Mouse (Mus musculus): ENCODE results near the gene Erich2.

The Erich2 gene

DNA sequence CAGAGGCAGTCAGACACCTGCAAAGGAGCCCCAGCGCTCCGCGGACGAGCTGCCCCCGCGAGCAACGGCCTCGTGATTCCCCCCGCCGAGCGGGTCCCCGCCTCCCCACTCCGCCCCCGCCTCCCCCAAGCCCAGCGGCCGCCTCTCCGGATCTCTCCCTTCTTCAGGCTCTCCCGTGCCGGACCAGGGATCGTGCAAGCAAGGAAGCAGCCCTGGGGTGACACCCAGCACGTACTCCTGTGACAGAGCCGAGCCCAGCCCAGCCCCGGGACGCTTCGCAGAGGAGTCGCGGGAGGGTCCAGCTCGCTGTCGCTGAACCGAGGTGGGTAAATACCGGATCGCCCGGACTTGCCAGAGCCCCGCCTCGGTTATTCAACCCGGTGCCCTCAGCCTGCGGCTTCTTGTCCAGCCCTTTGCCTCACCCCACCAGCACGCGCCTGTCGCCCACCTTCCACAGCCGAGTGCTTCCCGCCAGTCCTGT, 53.4 kb downstream of the Erich2 start:
- DNase-seq (ENCODE audit: low read depth, low spot score), result no peak

DNA sequence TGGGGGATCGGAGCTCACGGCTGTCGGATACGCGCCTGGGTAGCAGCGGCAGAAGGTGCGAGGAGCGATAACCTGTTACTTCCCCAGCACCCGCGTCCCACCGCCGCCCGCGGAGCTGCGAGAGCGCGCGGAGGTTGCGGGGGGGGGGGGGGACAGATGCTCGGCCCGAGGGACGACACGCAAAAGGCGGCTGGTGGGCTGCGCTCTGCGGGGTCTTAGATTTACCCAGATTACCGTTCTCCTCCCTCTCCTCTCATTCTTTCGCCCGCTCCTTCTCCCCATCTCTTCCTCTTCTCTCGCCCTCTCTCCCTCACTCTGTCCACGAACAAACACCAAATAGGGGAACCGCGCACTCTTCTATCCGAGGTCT, 54.0 kb downstream of the Erich2 start:
- DNase-seq (ENCODE audit: low read depth, low spot score), result no peak

DNA sequence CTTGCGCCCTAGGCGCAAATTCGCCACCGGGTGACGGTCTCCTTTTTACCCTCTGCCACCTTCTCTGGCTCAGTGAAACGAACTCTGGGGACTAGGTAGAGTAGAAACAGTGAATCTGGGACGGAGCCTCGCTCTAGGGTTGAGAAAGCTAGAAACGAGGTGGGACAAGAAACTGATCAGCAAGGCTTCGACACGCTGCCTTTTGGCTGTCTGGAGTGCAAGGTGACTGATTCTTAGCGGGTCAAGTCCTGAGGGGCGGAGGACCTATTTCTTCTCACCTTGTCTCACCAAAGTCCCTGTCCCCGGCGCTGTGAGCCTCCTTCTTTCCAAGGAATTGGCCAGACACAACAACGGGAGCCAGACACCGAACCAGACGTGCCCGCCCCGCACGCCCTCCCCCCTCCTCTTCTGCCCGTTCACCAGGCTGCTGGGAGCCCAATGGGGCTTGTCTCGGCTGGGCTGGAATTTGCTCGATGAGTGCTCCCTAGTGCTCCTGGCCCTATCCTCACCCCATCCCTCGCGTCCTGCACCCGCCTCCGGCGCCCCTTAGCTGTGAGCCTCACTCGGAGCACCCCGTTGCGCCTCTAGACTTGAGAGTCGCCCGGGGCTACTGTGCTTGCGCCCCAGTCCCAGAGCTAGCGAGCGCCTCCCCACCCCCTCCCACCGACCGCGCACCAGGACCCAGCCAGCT, 54.5 kb downstream of the Erich2 start:
- DNase-seq (ENCODE audit: low read depth, low spot score), result no peak

DNA sequence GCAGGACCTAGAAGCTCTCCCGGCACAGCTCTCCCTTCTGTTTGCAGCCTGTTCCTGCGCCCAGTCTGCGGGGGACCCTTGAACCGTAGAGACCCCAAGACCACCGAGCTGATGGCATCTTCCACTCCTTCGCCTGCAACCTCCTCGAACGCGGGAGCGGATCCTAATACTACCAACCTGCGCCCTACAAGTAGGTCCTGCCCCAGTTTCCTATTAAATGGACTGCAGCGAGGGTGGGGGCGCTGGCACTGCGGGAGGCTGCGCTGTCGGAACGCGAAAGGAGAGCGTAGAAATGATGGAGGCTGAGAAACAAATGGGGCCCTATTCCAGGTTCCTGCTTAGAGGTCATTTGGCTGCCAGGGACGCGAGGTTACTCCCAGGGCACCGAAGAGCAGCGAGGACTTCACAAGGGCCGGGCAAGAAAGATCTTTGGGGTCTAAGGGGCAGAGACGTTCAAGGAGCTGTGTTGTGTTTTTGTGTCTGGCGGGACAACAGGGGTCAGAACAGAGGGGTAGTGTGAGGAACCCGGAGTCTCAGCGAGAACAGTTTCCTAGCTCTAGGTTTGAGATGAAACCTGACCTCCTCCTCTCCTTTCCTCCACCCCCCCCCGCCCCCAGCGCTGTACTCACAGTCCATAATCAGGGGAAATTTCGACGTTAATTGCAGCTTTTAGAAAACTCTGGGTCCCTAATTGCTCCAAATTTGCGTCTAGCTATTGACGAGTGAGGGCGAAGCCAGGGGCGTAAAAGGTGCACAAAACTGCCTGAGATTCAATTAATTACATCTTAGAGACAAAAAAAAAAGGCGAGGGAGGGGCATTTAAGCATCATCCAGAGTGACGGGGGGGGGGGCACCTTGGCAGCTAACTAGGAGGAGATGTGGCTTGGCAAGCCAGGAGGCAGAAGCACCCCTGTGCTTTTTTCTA, 55.4 kb downstream of the Erich2 start:
- no peak for DNase-seq (ENCODE audit: low read depth, low spot score)

DNA sequence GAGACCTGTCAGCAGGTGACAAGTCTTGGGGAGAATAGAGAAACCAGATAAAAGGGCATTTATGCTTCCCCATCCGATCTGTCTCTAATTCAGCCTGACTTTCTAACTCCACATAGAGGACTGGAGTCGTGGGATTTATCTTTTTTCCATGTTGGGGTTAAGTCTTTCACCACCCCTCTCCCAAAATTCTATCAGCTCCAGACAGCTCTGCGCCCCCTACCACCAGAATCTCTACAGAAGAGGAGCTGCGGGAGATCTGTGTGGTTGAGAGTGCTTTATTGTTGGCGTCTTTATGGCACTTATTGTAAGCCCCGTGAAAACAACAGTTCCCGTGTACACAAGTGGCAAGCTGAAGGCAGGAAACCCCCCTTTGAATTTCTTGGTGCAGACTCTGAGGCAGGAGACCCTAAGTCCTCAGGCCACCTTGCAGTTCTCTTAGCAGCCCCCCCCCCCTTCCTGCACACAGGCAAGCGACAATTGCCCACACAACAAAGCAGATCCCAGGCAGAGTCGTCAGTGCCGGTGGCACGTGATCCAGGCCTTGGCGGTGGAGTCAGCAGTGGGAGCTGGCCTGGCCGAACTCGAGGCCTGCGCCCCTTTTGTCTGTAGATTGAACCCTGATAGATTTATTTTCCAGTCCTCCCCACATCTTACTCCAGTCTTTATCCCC, 56.2 kb downstream of the Erich2 start:
- no peak for DNase-seq (ENCODE audit: low read depth, low spot score)

DNA sequence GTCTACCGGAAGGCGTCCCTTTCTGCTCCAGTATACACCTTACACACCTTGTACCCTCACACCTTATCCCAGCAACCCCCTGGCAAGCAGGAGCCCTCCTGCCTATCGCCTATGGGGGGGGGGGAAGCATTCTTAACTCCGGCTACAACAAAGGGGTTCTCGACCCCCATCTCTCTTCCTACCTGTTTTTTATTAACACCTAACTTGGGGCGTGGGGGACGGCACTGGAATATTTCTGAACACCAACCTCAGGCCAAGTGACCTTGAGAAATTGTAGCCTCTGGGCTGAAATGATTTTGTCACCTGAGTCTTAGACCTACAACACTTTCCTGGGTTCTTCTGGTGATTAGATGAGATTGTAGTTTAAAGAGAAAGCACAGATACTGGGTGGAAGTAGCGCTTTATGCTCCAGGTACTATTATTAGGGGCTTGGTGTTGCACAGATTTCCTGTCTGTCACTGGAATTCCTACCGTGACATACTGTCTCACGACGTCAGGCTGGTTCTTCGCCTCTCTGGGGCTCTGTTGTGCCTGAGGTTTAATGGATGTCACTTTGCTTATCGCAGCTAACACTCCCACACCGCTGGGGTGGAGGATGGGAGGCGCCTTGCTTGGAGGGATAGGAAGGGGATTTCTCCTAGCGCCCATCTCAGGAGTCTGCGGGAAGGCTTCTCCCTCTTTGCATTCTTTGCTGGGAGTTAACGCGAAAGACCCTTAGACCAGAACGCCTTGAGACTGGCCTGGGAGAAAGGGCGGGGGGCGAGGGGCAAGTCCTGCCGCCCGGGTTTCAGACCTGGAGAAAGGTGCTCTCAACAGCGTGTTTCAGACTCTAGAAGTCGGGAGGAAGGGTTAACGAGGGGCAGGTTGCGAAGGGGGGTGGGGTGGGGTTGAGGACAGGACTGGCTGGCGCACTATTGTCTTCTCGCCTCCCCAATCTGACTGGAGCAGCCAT, 57.3 kb downstream of the Erich2 start:
- DNase-seq (ENCODE audit: low read depth, low spot score), result no peak

DNA sequence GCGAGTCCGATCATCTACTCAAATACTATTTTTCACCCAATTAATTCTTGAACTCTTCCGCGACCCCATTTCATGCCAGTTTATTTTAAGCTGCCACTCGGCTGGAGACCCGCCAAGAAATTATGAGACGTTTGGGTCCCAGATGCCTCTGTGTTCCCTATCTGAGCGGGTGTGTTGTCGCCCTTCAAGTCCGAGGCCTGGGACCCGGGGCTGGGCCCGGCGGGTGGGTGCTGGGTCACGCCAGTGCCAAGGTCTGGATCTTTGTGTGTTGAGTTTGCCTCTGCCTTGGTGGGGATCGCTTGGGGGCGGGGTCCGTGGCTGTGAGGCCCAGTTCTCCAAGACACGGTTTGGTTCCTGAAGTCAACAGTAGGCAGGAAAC, 58.0 kb downstream of the Erich2 start:
- DNase-seq (ENCODE audit: low read depth, low spot score), result no peak

DNA sequence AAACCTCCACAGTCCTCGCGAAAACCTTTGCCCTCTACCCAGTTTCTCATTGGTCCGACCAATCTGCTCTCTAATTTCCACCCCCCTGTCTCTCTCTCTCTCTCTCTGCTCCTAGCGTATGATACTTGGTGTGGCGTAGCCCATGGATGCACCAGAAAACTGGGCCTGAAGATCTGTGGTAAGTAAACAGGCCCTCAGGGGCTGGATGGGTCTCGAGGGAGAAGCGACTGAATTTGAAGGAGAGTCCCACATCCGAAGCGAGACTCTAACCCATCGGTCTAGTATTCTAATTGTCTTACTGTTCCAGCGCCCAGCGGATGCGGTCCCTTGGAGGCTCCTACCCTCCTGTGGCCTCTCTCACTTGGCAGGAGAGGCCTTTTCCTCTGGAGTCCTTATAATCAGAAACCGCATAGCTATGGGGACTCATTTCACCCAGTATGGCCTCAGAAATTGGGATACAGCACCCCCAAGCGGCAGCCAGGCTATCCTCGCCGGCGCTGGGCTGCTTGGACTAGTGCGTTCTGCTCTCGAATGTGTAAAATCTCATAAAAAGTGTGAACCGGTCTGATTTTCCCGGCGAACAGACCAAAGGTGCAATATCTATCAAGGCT, 58.6 kb downstream of the Erich2 start:
- no peak for DNase-seq (ENCODE audit: low read depth, low spot score)

DNA sequence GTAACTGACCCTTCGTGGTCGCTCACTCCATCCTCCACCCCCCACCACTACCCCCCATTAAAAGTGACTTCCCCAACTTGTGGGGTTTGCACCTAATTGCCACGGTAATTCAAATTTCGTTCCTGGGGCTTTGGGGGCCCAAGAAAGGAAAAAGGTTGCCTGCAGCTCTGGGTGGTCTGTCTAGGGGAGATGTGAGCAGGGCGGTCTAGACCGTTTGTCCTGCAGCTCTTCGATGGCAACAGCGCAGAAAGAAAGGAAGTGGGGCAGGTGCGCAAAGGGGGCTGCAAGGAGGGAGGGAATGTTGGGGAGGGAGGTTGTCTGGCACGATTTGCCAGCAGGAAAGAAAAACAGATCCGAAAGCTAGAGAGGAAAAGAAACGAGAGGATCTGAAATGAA, 59.1 kb downstream of the Erich2 start:
- DNase-seq (ENCODE audit: low read depth, low spot score), result no peak

DNA sequence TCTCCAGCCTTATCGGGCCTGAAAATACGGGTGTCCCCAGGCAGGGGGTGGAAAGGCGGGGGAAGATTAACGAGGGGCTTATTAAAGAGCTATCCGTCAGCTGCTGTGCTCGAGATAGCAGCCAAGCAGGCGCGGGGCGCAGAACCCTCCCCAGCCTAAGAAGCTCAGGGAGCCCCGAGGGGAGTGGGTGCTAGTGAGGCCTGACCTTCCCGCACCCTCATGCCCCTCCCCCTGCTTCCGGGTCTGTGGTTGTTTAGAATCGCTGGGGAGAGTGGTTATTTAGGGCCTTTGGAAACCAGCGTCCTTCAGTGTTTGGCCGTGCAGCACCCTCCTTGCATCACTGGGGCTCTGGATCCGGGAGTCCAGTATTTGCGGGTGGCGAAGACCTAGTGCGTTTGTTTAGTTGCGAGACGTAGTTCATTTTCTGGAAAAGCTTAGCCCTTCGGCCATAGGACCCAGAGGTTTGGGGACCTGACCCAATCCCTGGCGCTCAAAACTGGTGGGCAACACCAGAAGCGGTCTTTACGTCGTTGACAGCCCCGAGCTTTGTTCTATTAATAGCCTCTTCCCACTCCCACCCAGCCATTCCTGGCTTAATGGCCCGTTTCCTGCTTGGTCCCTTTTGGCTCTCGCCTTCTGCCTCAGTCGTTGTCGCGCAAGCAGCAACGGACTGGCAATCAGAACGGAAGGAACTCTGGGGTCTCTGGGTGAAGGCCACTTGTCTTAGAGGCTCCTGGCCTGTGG, 59.8 kb downstream of the Erich2 start:
- no peak for DNase-seq (ENCODE audit: low read depth, low spot score)

DNA sequence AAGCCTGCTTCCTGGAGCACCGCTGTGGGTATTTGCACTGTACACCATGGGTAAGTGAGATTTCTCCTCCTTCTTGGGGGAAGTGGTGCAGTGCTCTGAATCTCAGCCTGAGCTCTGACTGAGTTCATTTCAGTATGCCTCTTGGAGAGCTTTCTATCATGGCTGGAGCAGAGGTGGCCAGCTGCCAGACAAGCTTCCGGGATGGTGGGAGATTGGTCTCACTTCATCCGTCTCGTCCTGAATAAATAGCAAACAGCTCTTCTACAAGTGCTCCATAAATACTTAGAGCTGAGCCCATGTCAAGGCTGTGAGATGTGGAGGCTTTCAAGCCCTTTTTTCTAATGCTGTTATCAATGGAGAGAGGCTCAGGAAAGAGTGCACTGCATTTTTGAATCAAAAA, 63.1 kb downstream of the Erich2 start:
- DNase-seq (ENCODE audit: low read depth, low spot score), result no peak

DNA sequence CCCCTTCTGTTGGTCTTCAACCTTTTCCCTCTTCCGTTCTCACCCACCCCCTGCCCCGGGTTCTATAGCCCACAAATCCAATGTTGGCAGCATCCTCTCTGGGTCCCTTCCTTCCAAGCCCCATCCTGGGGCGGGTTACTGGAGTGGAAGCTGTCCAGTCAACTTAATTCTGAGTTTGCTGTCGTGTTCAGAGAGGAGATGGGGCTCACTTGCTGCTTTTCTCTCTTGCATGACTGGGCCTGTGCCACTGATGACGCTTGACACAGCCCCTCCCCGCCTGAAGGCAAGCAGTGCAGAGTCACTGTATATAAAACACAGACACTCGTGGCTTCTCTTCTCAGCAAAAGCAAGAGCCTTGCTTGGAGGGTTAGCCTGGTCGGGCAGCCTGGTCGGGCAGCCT, 63.6 kb downstream of the Erich2 start:
- no peak for DNase-seq (ENCODE audit: low read depth, low spot score)

DNA sequence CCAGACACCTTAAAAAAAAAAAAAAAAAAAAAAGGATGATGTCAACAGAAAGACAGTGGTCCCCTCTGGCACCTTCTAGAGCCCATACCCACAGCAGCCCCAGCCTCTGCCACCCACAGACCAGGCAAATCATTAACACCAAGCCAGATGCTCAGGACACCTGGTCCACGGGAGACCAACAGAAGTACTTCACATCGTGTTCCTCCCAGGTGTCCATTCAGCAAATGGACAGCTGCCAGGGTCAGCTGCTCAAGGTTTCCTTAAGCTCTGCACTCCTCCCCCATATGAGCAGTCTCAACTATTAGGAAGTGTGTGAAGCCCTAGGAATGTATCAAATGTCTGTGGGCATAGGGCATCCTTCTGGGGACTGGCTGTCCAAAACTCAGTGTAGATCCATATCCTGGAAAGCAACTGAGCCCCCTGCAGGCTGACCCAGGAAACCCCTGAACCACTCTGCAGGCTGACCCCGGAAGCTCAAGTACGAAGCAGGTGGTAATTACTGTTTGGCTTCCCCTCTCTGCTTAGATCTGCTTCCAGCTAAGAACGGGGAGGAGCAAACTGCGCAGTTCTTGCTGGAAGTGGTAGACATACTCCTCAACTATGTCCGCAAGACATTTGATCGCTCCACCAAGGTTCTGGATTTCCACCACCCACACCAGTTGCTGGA, 65.1 kb downstream of the Erich2 start:
- no peak for DNase-seq (ENCODE audit: low read depth, low spot score)

DNA sequence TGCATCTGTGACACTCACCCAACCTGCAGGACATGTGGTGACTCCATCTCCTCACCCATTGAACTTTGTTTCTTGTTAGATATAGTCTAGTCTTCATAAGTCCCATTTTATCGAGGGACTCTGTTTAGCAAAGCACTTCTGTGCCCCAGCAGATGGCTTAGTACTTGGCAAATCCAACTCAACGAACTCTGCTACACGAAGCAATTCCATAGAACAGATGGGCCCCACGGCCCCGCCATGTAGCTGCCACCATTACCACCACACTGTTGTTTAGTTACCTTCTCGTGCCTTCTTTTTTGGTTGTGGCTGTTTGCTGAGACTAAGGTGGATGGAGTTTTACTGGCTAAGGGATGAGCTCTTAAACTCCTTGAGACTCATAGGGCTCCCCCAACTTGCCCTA, 79.6 kb downstream of the Erich2 start:
- no peak for DNase-seq (ENCODE audit: low read depth, low spot score)
